Mouse (Mus musculus): ENCODE results near the gene Rbfox3. TPM values are rescaled to one million over a fixed set of nuclear protein-coding genes. Genes with fewer than 3 reads are reported as not detected.

Rbfox3 gene
- polyA plus RNA-seq, 1 experiment from 2014 or later, result 8.2 TPM

GRCm38 (mm10) chr11:118907471-118908401 is 3.7 kb downstream of the Rbfox3 start:
- no peak for ATAC-seq (ENCODE audit: low FRiP score)
- no peak overlapping the region; the same call in 1 of the 2 replicates for H3K27ac ChIP-seq (ENCODE audit: low read depth, low read length)
- WGBS, result 1% methylated on average over 43 of the region's 43 CpGs

GRCm38 (mm10) chr11:118906824-118907470 is 4.5 kb downstream of the Rbfox3 start:
- peak overlapping the region; percentile 98 for H3K4me2 ChIP-seq
- WGBS, result 7% methylated on average over 23 of the region's 23 CpGs
- no peaks in the 10 kb centered on the region for H3K36me3 ChIP-seq (ENCODE audit: control insufficient read depth, insufficient read depth, low read length)
- no peak overlapping the region for H3K27ac ChIP-seq (ENCODE audit: low read depth, low read length)
- peak; percentile 89 for DNase-seq (ENCODE audit: low spot score, missing footprints)
- H3K4me3 ChIP-seq (ENCODE audit: low read depth, low read length), result peak overlapping the region; percentile 72
- H3K9me3 ChIP-seq (ENCODE audit: control insufficient read depth, low read length), result no peaks in the 10 kb centered on the region
- no peak for ATAC-seq (ENCODE audit: low FRiP score)
- peaks cover 35% of the 10 kb centered on the region for H3K27me3 ChIP-seq (ENCODE audit: control insufficient read depth, insufficient read depth, low read length)
- H3K4me1 ChIP-seq (ENCODE audit: control insufficient read depth, insufficient read depth, low read length), result peaks cover 38% of the 10 kb centered on the region
- peak overlapping the region; percentile 87 for H3K9ac ChIP-seq (ENCODE audit: low read length)

More at GRCm38 (mm10) chr11:118907471-118908401, 3.7 kb downstream of the Rbfox3 start:
- Histone ChIP-seq H3K4me1 (ENCODE audit: control insufficient read depth, insufficient read depth, low read length) (peaks cover 38% of the 10 kb centered on the region), H3K4me3 (ENCODE audit: low read depth, low read length) (peak overlapping the region; percentile 72), H3K4me2 (peak overlapping the region; percentile 98), H3K9me3 (ENCODE audit: control insufficient read depth, low read length) (no peaks in the 10 kb centered on the region), H3K9ac (ENCODE audit: low read length) (peak overlapping the region; percentile 87), H3K36me3 (ENCODE audit: control insufficient read depth, insufficient read depth, low read length) (no peaks in the 10 kb centered on the region), H3K27me3 (ENCODE audit: control insufficient read depth, insufficient read depth, low read length) (peaks cover 35% of the 10 kb centered on the region)
- DNase-seq (ENCODE audit: low spot score, missing footprints), result peak; percentile 92

GRCm38 (mm10) chr11:118906131-118906823 is 5.1 kb downstream of the Rbfox3 start:
- Histone ChIP-seq H3K4me2 (peak overlapping the region; percentile 98; the same call in 1 of the 2 replicates), H3K36me3 (ENCODE audit: control insufficient read depth, insufficient read depth, low read length) (no peaks in the 10 kb centered on the region), H3K27me3 (ENCODE audit: control insufficient read depth, insufficient read depth, low read length) (peaks cover 35% of the 10 kb centered on the region), H3K9me3 (ENCODE audit: control insufficient read depth, low read length) (no peaks in the 10 kb centered on the region), H3K4me3 (ENCODE audit: low read depth, low read length) (no peak overlapping the region), H3K4me1 (ENCODE audit: control insufficient read depth, insufficient read depth, low read length) (peaks cover 38% of the 10 kb centered on the region), H3K9ac (ENCODE audit: low read length) (no peak overlapping the region), H3K27ac (ENCODE audit: low read depth, low read length) (no peak overlapping the region)
- peak; percentile 90 for DNase-seq (ENCODE audit: low spot score, missing footprints)
- ATAC-seq (ENCODE audit: low FRiP score), result no peak
- WGBS, result 27% methylated on average over 12 of the region's 12 CpGs

GRCm38 (mm10) chr11:118905656-118906055 is 5.7 kb downstream of the Rbfox3 start:
- Histone ChIP-seq H3K4me2 (no peak overlapping the region), H3K36me3 (ENCODE audit: control insufficient read depth, insufficient read depth, low read length) (no peaks in the 10 kb centered on the region), H3K9ac (ENCODE audit: low read length) (no peak overlapping the region), H3K4me1 (ENCODE audit: control insufficient read depth, insufficient read depth, low read length) (peaks cover 34% of the 10 kb centered on the region), H3K9me3 (ENCODE audit: control insufficient read depth, low read length) (no peaks in the 10 kb centered on the region), H3K4me3 (ENCODE audit: low read depth, low read length) (no peak overlapping the region), H3K27ac (ENCODE audit: low read depth, low read length) (no peak overlapping the region), H3K27me3 (ENCODE audit: control insufficient read depth, insufficient read depth, low read length) (peaks cover 30% of the 10 kb centered on the region)
- no peak for DNase-seq (ENCODE audit: low spot score, missing footprints)
- 69% methylated on average over 11 of the region's 11 CpGs for WGBS
- no peak for ATAC-seq (ENCODE audit: low FRiP score)

GRCm38 (mm10) chr11:118904253-118904652 is 7.1 kb downstream of the Rbfox3 start:
- H3K4me3 ChIP-seq (ENCODE audit: low read depth, low read length), result no peak overlapping the region
- no peak overlapping the region for H3K27ac ChIP-seq (ENCODE audit: low read depth, low read length)
- H3K36me3 ChIP-seq (ENCODE audit: control insufficient read depth, insufficient read depth, low read length), result no peaks in the 10 kb centered on the region
- 90% methylated on average over 6 of the region's 6 CpGs for WGBS
- ATAC-seq (ENCODE audit: low FRiP score), result no peak
- peaks cover 26% of the 10 kb centered on the region for H3K27me3 ChIP-seq (ENCODE audit: control insufficient read depth, insufficient read depth, low read length)
- DNase-seq (ENCODE audit: low spot score, missing footprints), result no peak
- H3K4me1 ChIP-seq (ENCODE audit: control insufficient read depth, insufficient read depth, low read length), result peaks cover 28% of the 10 kb centered on the region
- H3K4me2 ChIP-seq, result no peak overlapping the region
- H3K9me3 ChIP-seq (ENCODE audit: control insufficient read depth, low read length), result no peaks in the 10 kb centered on the region
- H3K9ac ChIP-seq (ENCODE audit: low read length), result no peak overlapping the region

GRCm38 (mm10) chr11:118899771-118900545 is 11.4 kb downstream of the Rbfox3 start:
- H3K27me3 ChIP-seq (ENCODE audit: control insufficient read depth, insufficient read depth, low read length), result no peaks in the 10 kb centered on the region
- no peak overlapping the region for H3K4me2 ChIP-seq
- no peak overlapping the region for H3K9ac ChIP-seq (ENCODE audit: low read length)
- no peak overlapping the region for H3K27ac ChIP-seq (ENCODE audit: low read depth, low read length)
- ATAC-seq (ENCODE audit: low FRiP score) (no peak), DNase-seq (ENCODE audit: low spot score, missing footprints) (no peak)
- no peak overlapping the region for H3K4me3 ChIP-seq (ENCODE audit: low read depth, low read length)
- WGBS, result 61% methylated on average over 26 of the region's 26 CpGs
- H3K4me1 ChIP-seq (ENCODE audit: control insufficient read depth, insufficient read depth, low read length), result peaks cover 35% of the 10 kb centered on the region
- H3K36me3 ChIP-seq (ENCODE audit: control insufficient read depth, insufficient read depth, low read length), result no peaks in the 10 kb centered on the region
- no peaks in the 10 kb centered on the region for H3K9me3 ChIP-seq (ENCODE audit: control insufficient read depth, low read length)

- Histone ChIP-seq H3K27me3 (ENCODE audit: control insufficient read depth, insufficient read depth, low read length) (no peaks in the 10 kb centered on the region), H3K36me3 (ENCODE audit: control insufficient read depth, insufficient read depth, low read length) (no peaks in the 10 kb centered on the region), H3K9ac (ENCODE audit: low read length) (no peak overlapping the region), H3K4me1 (ENCODE audit: control insufficient read depth, insufficient read depth, low read length) (peaks cover 36% of the 10 kb centered on the region), H3K4me2 (no peak overlapping the region), H3K9me3 (ENCODE audit: control insufficient read depth, low read length) (no peaks in the 10 kb centered on the region), H3K4me3 (ENCODE audit: low read depth, low read length) (no peak overlapping the region), H3K27ac (ENCODE audit: low read depth, low read length) (no peak overlapping the region)
- ATAC-seq (ENCODE audit: low FRiP score), result no peak
- DNase-seq (ENCODE audit: low spot score, missing footprints), result no peak
- 69% methylated on average over 11 of the region's 11 CpGs for WGBS
Observed at GRCm38 (mm10) chr11:118898643-118899042, 12.8 kb downstream of the Rbfox3 start.

GRCm38 (mm10) chr11:118898156-118898555 is 13.2 kb downstream of the Rbfox3 start:
- DNase-seq (ENCODE audit: low spot score, missing footprints), result no peak
- no peak for ATAC-seq (ENCODE audit: low FRiP score)
- 58% methylated on average over 10 of the region's 10 CpGs for WGBS

More at GRCm38 (mm10) chr11:118898156-118898555, 13.2 kb downstream of the Rbfox3 start:
- H3K4me3 ChIP-seq (ENCODE audit: low read depth, low read length), result no peak overlapping the region
- H3K36me3 ChIP-seq (ENCODE audit: control insufficient read depth, insufficient read depth, low read length), result no peaks in the 10 kb centered on the region
- H3K4me2 ChIP-seq, result no peak overlapping the region
- H3K27me3 ChIP-seq (ENCODE audit: control insufficient read depth, insufficient read depth, low read length), result no peaks in the 10 kb centered on the region
- H3K27ac ChIP-seq (ENCODE audit: low read depth, low read length), result no peak overlapping the region
- H3K9me3 ChIP-seq (ENCODE audit: control insufficient read depth, low read length), result no peaks in the 10 kb centered on the region
- H3K9ac ChIP-seq (ENCODE audit: low read length), result no peak overlapping the region
- peaks cover 36% of the 10 kb centered on the region for H3K4me1 ChIP-seq (ENCODE audit: control insufficient read depth, insufficient read depth, low read length)
